Mouse (Mus musculus) stomach, embryonic 15.5 days (tissue): ENCODE measurements around the gene Amotl1. TPM values are rescaled to one million over a fixed set of nuclear protein-coding genes. Genes with fewer than 3 reads are reported as not detected.

Experiments used
- ATAC-seq: fragments of 200-750 bp; cut with Nextera tagmentation; 2 replicates; pipeline ENCODE4 v1.8.0; 2017; ENCODE audit warnings: low read depth, moderate number of reproducible peaks, moderate TSS enrichment; ENCODE audit not compliant: insufficient read depth, low FRiP score
- H3K27ac ChIP-seq: fragments of 300-500 bp; sonication (generic); 2 replicates; pipeline ENCODE4 v1.5.1; 2015; ENCODE audit warnings: mild to moderate bottlenecking, inconsistent platforms
- H3K27me3 ChIP-seq: fragments of 300-500 bp; sonication (generic); replicated peaks from 2 replicates; pipeline ENCODE4 v1.6.1; 2015; ENCODE audit warnings: inconsistent platforms
- H3K36me3 ChIP-seq: fragments of 300-500 bp; sonication (generic); 2 replicates; pipeline ENCODE4 v1.6.1; 2015; ENCODE audit warnings: inconsistent platforms
- H3K4me1 ChIP-seq: fragments of 300-500 bp; sonication (generic); 2 replicates; pipeline ENCODE4 v1.6.1; 2015; ENCODE audit warnings: inconsistent platforms
- H3K4me2 ChIP-seq: fragments of 300-500 bp; sonication (generic); 2 replicates; pipeline ENCODE4 v1.6.1; 2015; ENCODE audit warnings: mild to moderate bottlenecking, inconsistent platforms
- H3K4me3 ChIP-seq: fragments of 300-500 bp; sonication (generic); replicated peaks from 2 replicates; pipeline ENCODE4 v1.5.1; 2015; ENCODE audit warnings: inconsistent platforms
- H3K9ac ChIP-seq: fragments of 300-500 bp; sonication (generic); 2 replicates; pipeline ENCODE4 v1.6.1; 2015; ENCODE audit warnings: inconsistent platforms
- H3K9me3 ChIP-seq: fragments of 300-500 bp; sonication (generic); 2 replicates; pipeline ENCODE4 v1.6.1; 2016; ENCODE audit warnings: inconsistent platforms
- WGBS: fragments of 180-500 bp; shearing (Covaris S2); methylation state at CpG from one replicate; pipeline ENCODE4 v1.1.7; 2015; 5-methylcytosine and 5-hydroxymethylcytosine counted together
- polyA plus RNA-seq: library from polyadenylated mRNA; unstranded; fragments of >200 nt; fragmentation: Nextera tagmentation; extraction: Ambion mirVana; gene quantifications from 2 replicates; pipeline ENCODE4 v1.2.1, GENCODE M21; 2015

Gene Amotl1
- polyA plus RNA-seq, 1 experiment from 2014 or later, result 17.2 TPM

DNA sequence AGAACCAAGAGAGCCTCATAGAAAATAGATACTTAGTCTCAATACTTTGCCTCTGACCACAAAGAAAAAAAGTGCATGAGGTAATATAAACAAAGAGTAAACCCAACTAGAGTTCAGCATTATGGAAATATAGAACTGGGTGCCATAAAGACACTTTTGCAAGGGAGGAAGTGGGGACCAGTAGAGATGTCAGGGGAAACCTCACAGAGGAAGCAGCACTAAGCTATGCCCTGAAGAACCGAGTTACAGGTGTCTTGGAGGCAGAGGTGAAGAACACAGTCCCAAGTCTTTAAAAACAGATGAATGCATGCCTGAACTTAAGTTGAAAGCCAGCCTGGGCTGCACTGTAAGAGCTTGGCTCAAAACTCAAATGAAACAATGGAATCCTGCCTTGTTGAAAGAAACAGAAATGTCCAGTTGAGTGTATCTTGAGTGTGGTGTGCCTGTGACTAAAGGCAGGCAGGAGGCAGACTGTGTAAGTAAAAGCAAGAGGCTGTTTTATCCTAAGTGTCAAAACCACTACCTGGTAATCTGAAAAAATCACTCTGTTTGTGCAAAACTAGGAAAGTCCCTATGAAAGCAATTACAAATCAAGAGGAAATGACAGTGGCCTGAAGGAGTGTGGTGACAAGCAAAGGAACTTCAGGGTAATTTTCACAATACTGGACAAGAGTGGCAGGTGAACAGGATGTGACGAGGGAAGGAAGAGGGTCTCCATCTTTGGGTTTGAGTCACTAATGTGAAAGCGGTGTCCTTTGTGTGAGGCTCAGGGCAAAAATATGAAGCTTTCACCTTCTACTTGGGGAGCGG, 145.8 kb downstream of the Amotl1 start:
- Histone ChIP-seq H3K4me3 (peak overlapping the region; percentile 85; the same call in 1 of the 2 replicates), H3K9me3 (no peaks in the 10 kb centered on the region), H3K27me3 (no peaks in the 10 kb centered on the region), H3K9ac (no peak overlapping the region), H3K27ac (no peak overlapping the region), H3K4me1 (no peaks in the 10 kb centered on the region; the same call in 1 of the 2 replicates), H3K36me3 (peaks cover 14% of the 10 kb centered on the region), H3K4me2 (peak overlapping the region; percentile 64)
- WGBS, result 80% methylated on average over 4 of the region's 4 CpGs
- no peak for ATAC-seq

Other genes with a start within 250 kb of the Amotl1 start
- 0.40 and 0.43 TPM in 2 replicates for gene Kdm4d, start 144.6 kb downstream of the Amotl1 start, polyA plus RNA-seq
- gene Cwc15, start 144.4 kb downstream of the Amotl1 start, polyA plus RNA-seq, result 135 and 147 TPM in 2 replicates
- gene Piwil4, start 95.7 kb upstream of the Amotl1 start, polyA plus RNA-seq, result 0.10 and 0.14 TPM in 2 replicates
- 6.6 and 7.5 TPM in 2 replicates for gene Fut4, start 107.3 kb upstream of the Amotl1 start, polyA plus RNA-seq
- gene 1700012B09Rik, start 126.0 kb upstream of the Amotl1 start, polyA plus RNA-seq, result not detected in 2 replicates
- gene Mre11a, start 139.6 kb upstream of the Amotl1 start, polyA plus RNA-seq, result 20.2 and 24.7 TPM in 2 replicates
- gene Ankrd49, start 139.8 kb upstream of the Amotl1 start, polyA plus RNA-seq, result 39.6 and 42.6 TPM in 2 replicates
- 0.34 and 0.54 TPM in 2 replicates for gene Gpr83, start 215.2 kb upstream of the Amotl1 start, polyA plus RNA-seq